23 mouse cellular contexts compared by ENCODE assay signal in the genomic region with DNA sequence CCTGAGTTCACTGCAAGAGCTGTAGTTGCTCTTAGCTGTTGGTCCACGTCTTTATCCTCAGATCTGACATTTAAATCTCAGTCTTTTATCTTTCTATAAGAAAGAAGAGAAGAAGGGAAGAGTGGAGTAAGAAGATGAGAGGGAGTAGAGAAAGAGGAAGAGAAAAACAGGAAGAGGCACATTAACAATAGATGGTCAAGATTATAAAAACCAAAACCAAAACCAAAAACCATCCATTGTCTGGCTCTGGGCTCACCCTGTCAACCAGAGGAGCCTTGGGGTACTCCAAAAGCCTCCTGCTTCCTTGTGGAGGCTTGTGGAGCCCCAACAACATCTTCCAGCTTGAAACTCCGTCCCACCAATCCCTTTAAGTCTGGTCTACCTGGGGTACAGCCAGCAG.
A peak's percentile ranks its signal among the peaks of the same experiment; 100 is the strongest.
DNase-seq lines count a peak whose midpoint lies in the region; ATAC-seq and TF ChIP-seq lines count a peak whose summit lies in the region.
"Had no signal": no experiment of that assay in that cellular context is flagged by ENCODE, and none has a peak within 500 bp of the region (broad histone marks: within the 10 kb centered on the region; RNA-seq: fewer than 3 reads in every experiment).

No protein-coding gene starts in this region.

- TF ChIP-seq RAD21 in CH12.LX (IDR thresholded peaks at IDR 0.05; ENCODE audit: low read depth, low read length), result no peak

- TF ChIP-seq POLR2A in CH12.LX (IDR thresholded peaks at IDR 0.05; ENCODE audit: low read depth, low read length), result no peak

- no peak overlapping the region for H3K4me3 ChIP-seq in CH12.LX (replicated peaks in 1 of 3; ENCODE audit: low read depth in 2 of 3, low read length in 2 of 3, poor library complexity in 1 of 3)
- H3K4me3 ChIP-seq in midbrain, postnatal 0 days (ENCODE audit: low read depth, low read length), result no peak overlapping the region
- H3K4me3 ChIP-seq: embryonic facial prominence, embryonic 10.5 days; embryonic facial prominence, embryonic 12.5 days; forebrain, embryonic 13.5 days; forebrain, embryonic 15.5 days had no signal

- in situ Hi-C loops in CH12.LX (cut with MboI; ENCODE audit: low pct_ligation_motif_present, low pct_unique_long_range_greater_than_20kb, low sequenced_read_pairs), result no loop called here

- TF ChIP-seq EP300 in CH12.LX (IDR thresholded peaks at IDR 0.05; ENCODE audit: low read length), result no peak

- no peaks in the 10 kb centered on the region for H3K79me2 ChIP-seq in CH12.LX (replicated peaks; ENCODE audit: control insufficient read depth, extremely low read depth, insufficient read depth, poor library complexity, severe bottlenecking)

- no peak overlapping the region for H3K9ac ChIP-seq in CH12.LX (ENCODE audit: insufficient read depth, low read depth)
- H3K9ac ChIP-seq in midbrain, postnatal 0 days (replicated peaks; ENCODE audit: low read length, poor library complexity, severe bottlenecking), result no peak overlapping the region
- H3K9ac ChIP-seq: embryonic facial prominence, embryonic 12.5 days; forebrain, embryonic 13.5 days; forebrain, embryonic 15.5 days; forebrain, postnatal 0 days had no signal

- no peaks in the 10 kb centered on the region for H3K27me3 ChIP-seq in CH12.LX (replicated peaks)
- H3K27me3 ChIP-seq in midbrain, postnatal 0 days (ENCODE audit: insufficient read depth, low read length), result no peaks in the 10 kb centered on the region
- H3K27me3 ChIP-seq: embryonic facial prominence, embryonic 12.5 days; forebrain, embryonic 13.5 days; forebrain, embryonic 15.5 days had no signal

- DNase-seq in A20 (ENCODE audit: low read depth, low spot score) (peak; percentile 53), CH12.LX (ENCODE audit: extremely low read depth) (peak; percentile 17)
- DNase-seq in kidney, adult 9 months, result no peak
- DNase-seq in midbrain, postnatal 0 days (ENCODE audit: low spot score), result no peak
- no peak for DNase-seq in spleen, postnatal 36 days (ENCODE audit: low spot score in 2 of 2)
- DNase-seq: adrenal gland, adult 2 months; adrenal gland, postnatal 10 days; adrenal gland, postnatal 25 days; B cell, adult 2 months; cerebellum, adult 11 months; cerebellum, adult 18-20 months; cerebellum, adult 8-10 months; cerebellum, adult 9-11 months; cerebellum, postnatal 14 days; cerebellum, postnatal 36 days; forebrain, postnatal 0 days had no signal

- ATAC-seq in granulocyte monocyte progenitor cell, adult 5-6 weeks (replicated peaks; ENCODE audit: poor library complexity, severe bottlenecking), result peak; percentile 56
- peak; percentile 55 for ATAC-seq in megakaryocyte progenitor cell, adult 5-6 weeks (replicated peaks; ENCODE audit: poor library complexity)
- ATAC-seq in midbrain, postnatal 0 days (ENCODE audit: low FRiP score), result no peak
- ATAC-seq: CD4-positive, CD25-positive, alpha-beta regulatory T cell, adult 4 months; forebrain, embryonic 13.5 days; forebrain, embryonic 15.5 days; forebrain, postnatal 0 days had no signal

- no peaks in the 10 kb centered on the region for H3K9me3 ChIP-seq in CH12.LX (replicated peaks; ENCODE audit: low read length)
- H3K9me3 ChIP-seq in midbrain, postnatal 0 days (ENCODE audit: low read length), result no peaks in the 10 kb centered on the region
- H3K9me3 ChIP-seq: embryonic facial prominence, embryonic 10.5 days; embryonic facial prominence, embryonic 12.5 days; forebrain, embryonic 13.5 days; forebrain, embryonic 15.5 days had no signal

- peaks cover 5 to 29% of the 10 kb centered on the region in 2 experiments for H3K4me1 ChIP-seq in CH12.LX (ENCODE audit: control insufficient read depth in 1 of 2, insufficient read depth in 2 of 2)
- H3K4me1 ChIP-seq in midbrain, postnatal 0 days (ENCODE audit: insufficient read depth, low read length), result no peaks in the 10 kb centered on the region

- H3K27ac ChIP-seq in CH12.LX (ENCODE audit: insufficient read depth, low read depth), result no peak overlapping the region
- H3K27ac ChIP-seq in midbrain, postnatal 0 days (ENCODE audit: low read depth, low read length), result no peak overlapping the region
- H3K27ac ChIP-seq: embryonic facial prominence, embryonic 10.5 days; embryonic facial prominence, embryonic 12.5 days; forebrain, embryonic 13.5 days; forebrain, embryonic 15.5 days had no signal

- no peak for TF ChIP-seq CTCF in CH12.LX (conservative IDR thresholded peaks at IDR 0.05 in 1 of 2, IDR thresholded peaks at IDR 0.05 in 1 of 2; ENCODE audit: low read depth in 2 of 2, low read length in 2 of 2)
- no peak for TF ChIP-seq CTCF in midbrain, postnatal 0 days (IDR thresholded peaks at IDR 0.05)

- no peaks in the 10 kb centered on the region for H3K36me3 ChIP-seq in CH12.LX (replicated peaks in 1 of 2; ENCODE audit: control insufficient read depth in 1 of 2, insufficient read depth in 1 of 2, low read length in 1 of 2)
- H3K36me3 ChIP-seq in midbrain, postnatal 0 days (ENCODE audit: insufficient read depth, low read length), result no peaks in the 10 kb centered on the region
- H3K36me3 ChIP-seq: embryonic facial prominence, embryonic 10.5 days; embryonic facial prominence, embryonic 12.5 days; forebrain, embryonic 15.5 days had no signal

- H3K4me2 ChIP-seq in CH12.LX (ENCODE audit: insufficient read depth, low read depth, poor library complexity, severe bottlenecking), result peak overlapping the region; percentile 72
- H3K4me2 ChIP-seq in midbrain, postnatal 0 days (ENCODE audit: low read depth, low read length, poor library complexity, severe bottlenecking), result no peak overlapping the region
- H3K4me2 ChIP-seq: embryonic facial prominence, embryonic 12.5 days; forebrain, embryonic 13.5 days; forebrain, embryonic 15.5 days had no signal

- dilution Hi-C loops in CH12.LX (cut with MboI; ENCODE audit: extremely low pct_ligation_motif_present, extremely low pct_unique_long_range_greater_than_20kb, low sequenced_read_pairs), result no loop called here

- WGBS in midbrain, postnatal 0 days, result 72% methylated on average over 2 of the region's 2 CpGs

TF ChIP-seq in CH12.LX, 34 proteins besides CTCF, POLR2A, EP300 and RAD21:
- no peak for TF ChIP-seq E2F4 (IDR thresholded peaks at IDR 0.05; ENCODE audit: insufficient replicate concordance, low read depth, low read length)

Comparison
In these comparisons a context has a peak if more than half of its experiments do, and no peak if none do; other contexts are left out.
1. DNase-seq: peak in A20 (single experiment) and CH12.LX (single experiment); none in kidney, adult 9 months (single experiment), midbrain, postnatal 0 days (single experiment) and spleen, postnatal 36 days (0 of 2).